Mouse (Mus musculus) lung, adult 2 months (tissue): Measurements from ENCODE around the gene Senp2. TPM values are rescaled to one million over a fixed set of nuclear protein-coding genes. Genes with fewer than 3 reads are reported as not detected.
A peak's percentile ranks its signal among the peaks of the same experiment; 100 is the strongest.

Source experiments
- DNase-seq: peaks from one replicate; pipeline ENCODE4 v3.0.0; 2022
- H3K4me1 ChIP-seq: fragments of 200-500 bp; 2 replicates; pipeline ENCODE4 v1.6.1; 2011; ENCODE audit warnings: low read length; ENCODE audit not compliant: control insufficient read depth, insufficient read depth
- H3K4me3 ChIP-seq: fragments of 200-500 bp; replicated peaks from 2 replicates; pipeline ENCODE3; 2011; ENCODE audit warnings: low read depth, mild to moderate bottlenecking, control low read depth, low read length; ENCODE audit errors: extremely low read depth
- CTCF ChIP-seq: fragments of 200-500 bp; IDR thresholded peaks from 2 replicates; pipeline ENCODE4 v1.5.1; 2011; ENCODE audit warnings: mild to moderate bottlenecking, low read length, control low read depth; ENCODE audit not compliant: insufficient read depth
- POLR2A ChIP-seq: fragments of 200-500 bp; IDR thresholded peaks from 2 replicates; pipeline ENCODE4 v1.6.1; 2011; ENCODE audit warnings: low read depth, mild to moderate bottlenecking, control low read depth, low read length, borderline replicate concordance; ENCODE audit errors: extremely low read depth
- WGBS: fragments of 180-500 bp; shearing (Covaris S2); methylation state at CpG from one replicate; pipeline ENCODE4 v1.1.7; 2018; 5-methylcytosine and 5-hydroxymethylcytosine counted together
- polyA plus RNA-seq: library from polyadenylated mRNA; depleted of rRNA; stranded (reverse); fragments of >200 nt; gene quantifications from 2 replicates; pipeline ENCODE4 v1.2.3, GENCODE M21; 2012; rRNA removed

Senp2 gene
- polyA plus RNA-seq, 1 experiment: 13.7 TPM

DNA sequence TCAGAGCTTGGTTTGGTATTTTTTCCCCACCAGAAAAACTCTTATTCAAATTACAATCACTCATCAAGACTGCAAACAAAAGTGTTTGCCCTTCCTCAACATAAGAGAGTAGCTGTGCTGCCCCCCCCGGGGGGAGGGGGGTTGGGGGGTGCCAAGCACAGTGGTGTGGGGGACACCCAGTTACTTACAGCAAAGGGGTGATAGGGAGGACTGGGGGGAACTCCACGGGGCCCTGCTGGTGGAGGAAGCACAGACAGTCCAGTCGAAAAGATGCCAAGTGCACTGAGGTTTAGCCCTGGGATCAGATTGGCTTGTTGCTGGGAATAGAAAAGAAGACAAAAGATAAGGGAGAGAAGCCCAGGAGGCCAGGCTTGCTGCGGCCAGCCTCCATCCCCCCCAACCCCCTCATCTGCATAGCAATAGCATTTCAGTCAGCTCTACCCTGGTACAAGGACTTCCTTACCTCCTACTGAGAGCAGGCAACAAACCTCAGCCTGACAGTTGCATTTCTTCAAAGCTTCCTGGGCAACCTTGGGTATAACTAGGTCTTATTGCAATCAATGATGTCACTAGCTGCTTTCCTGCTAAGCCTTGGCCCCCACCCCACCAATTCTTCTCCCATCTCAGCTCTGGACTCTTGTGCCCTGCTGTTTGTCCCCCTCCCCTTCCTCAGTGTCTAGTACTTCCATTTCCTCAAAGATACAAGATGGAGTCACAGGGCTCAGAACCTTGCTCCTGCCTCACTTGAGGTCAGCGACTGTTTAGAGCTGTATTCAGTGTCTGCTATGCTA, 66.7 kb downstream of the Senp2 start:
- Histone ChIP-seq H3K4me1 (no peaks in the 10 kb centered on the region), H3K4me3 (no peak overlapping the region)
- WGBS: 41% methylated on average over 5 of the region's 5 CpGs
- peak; percentile 14 for DNase-seq
- TF ChIP-seq CTCF: no peak
- TF ChIP-seq POLR2A: no peak

DNA sequence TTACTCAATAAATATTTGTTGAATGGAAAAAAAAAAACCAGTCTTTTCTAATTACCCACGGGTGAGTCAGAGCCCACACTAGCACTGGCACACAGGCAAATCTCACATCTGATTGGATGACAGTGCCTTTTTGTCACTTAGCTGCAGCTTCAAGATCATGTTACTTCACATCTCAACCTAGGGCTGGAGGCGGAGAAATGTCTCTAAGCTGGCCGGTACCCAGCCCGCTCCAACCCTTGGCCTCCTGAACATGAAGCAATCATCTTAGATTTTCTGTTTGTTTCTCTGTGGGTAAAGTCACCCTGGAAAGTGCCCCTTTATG, 67.3 kb downstream of the Senp2 start:
- no peaks in the 10 kb centered on the region for H3K4me1 ChIP-seq
- H3K4me3 ChIP-seq: no peak overlapping the region
- peak; percentile 32 for DNase-seq
- TF ChIP-seq CTCF (no peak), POLR2A (no peak)
- WGBS: 38% methylated on average over 4 of the region's 4 CpGs

DNA sequence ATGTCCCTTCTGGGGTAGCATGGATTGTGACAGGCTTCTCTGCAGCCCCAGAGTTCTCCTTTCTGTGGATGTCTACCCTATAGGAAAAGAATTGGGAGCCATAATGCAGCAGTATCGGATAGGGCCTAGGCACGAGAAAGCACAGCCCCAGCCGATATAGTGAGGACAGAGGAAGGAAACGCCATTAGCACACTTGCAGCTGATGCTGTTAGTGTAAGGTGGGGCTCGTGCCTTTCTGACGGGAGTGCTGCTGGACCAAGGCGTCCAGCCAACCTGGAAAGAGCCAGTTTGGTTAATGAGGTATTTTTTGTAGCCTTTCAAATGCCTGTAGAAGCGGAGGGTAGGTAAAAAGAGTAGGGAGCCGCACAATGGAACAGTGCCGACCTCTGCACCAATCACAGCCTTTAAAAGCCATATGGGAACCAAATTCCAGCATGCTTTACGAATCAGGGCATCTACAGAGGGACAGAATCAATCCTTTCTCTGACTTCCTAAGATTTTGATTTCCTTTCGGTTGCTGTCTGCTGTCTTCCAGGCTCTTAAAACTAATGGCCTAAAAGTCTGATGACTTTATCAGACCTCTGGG, 70.9 kb downstream of the Senp2 start:
- TF ChIP-seq POLR2A: no peak
- TF ChIP-seq CTCF: no peak
- DNase-seq: no peak
- no peaks in the 10 kb centered on the region for H3K4me1 ChIP-seq
- WGBS: 72% methylated on average over 12 of the region's 12 CpGs
- H3K4me3 ChIP-seq: no peak overlapping the region

DNA sequence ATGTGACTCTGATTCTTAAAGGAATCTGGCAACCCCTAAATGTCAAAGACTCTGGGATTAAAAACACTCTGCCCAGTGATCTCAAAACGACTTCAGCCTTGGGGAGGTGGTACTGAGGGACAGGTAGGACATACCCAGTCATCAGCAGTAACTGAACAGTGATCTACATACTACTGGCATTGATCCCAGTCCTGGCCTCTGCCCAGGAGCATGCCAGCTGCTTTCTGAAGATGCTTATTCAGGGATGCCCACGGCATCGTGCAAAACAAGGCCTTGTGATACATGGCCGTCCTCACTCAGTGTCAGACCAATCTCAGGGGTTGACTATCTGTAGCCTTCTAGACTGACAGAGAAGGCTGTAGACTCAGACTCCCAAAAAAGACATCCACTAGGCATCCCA, 76.1 kb downstream of the Senp2 start:
- no peak for TF ChIP-seq CTCF
- no peak for TF ChIP-seq POLR2A

DNA sequence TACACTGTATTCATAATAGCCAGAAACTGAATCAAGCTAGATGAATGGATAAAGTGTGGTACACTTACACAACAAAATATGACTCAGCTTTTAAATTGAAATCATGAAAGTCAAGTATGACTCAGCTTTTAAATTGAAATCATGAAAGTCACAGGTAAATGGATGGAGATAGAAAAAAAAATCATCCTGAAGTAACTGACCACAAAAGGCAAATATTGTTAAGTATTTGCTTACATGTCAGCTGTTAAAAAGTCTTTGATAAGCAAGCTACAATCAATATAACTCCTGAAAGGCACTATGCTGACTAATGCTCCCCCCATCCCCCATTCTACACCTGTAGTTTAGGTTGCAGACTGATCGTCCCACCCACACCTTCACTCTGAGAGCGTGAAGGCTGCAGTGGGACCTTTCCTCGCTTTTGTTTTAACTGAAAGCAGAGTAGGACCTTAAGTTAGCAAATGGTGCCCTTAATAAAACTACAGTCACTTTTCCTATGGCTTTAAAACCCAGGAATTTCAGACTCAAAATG, 82.0 kb downstream of the Senp2 start:
- WGBS: 68% methylated on average over 3 of the region's 3 CpGs
- DNase-seq: no peak
- Histone ChIP-seq H3K4me1 (no peaks in the 10 kb centered on the region), H3K4me3 (no peak overlapping the region)
- TF ChIP-seq CTCF (no peak), POLR2A (no peak)

More for the DNA sequence above, 76.1 kb downstream of the Senp2 start:
- WGBS: 81% methylated on average over 4 of the region's 4 CpGs
- no peak overlapping the region for H3K4me3 ChIP-seq
- no peak for DNase-seq
- no peaks in the 10 kb centered on the region for H3K4me1 ChIP-seq

DNA sequence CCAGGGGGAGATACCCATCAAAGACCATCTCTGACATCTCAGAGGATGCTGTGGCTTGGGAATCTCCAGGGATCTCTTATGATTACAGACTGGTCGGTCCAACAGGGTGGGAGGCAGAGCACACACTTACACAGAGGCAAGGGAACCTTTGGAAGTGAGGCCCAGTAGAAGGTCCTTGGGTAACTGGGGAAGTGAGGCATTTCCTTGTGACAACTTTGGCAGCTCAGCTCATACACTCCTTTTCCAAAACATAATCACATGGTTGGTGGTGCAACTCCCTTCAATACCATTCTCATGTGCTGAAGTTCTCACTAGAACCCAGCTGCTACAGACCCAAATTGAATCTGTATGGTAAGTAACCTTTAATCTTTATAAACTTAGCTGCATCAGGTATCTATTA, 86.5 kb downstream of the Senp2 start:
- Histone ChIP-seq H3K4me3 (no peak overlapping the region), H3K4me1 (no peaks in the 10 kb centered on the region)
- no peak for DNase-seq
- TF ChIP-seq CTCF (no peak), POLR2A (no peak)
- WGBS: 75% methylated on average over 1 of the region's 1 CpGs

DNA sequence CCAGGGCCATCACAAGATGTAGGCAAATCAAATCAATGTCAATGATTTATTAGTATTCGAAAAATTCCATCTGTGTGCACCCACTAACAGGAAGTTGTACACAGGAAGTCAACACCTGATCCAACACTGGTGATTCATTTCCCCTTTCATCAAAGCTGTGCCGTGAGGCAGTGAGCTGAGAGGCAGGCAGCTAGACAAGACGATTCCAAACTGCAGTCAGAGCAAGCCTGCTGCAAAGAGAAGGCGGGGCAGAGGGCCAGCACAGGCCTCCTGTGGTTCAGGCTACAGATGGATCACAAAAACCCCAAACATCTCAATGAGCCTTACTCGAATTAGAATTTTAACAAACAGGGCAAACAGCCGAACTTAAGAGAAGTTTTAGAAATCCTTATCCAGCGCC, 88.4 kb downstream of the Senp2 start:
- Histone ChIP-seq H3K4me3 (no peak overlapping the region), H3K4me1 (no peaks in the 10 kb centered on the region)
- WGBS: 45% methylated on average over 7 of the region's 7 CpGs
- no peak for TF ChIP-seq CTCF
- no peak for TF ChIP-seq POLR2A
- no peak for DNase-seq

Other genes with a start within 250 kb of the Senp2 start
- 3.0 and 4.3 TPM in 2 replicates for gene Ehhadh, start 221.7 kb upstream of the Senp2 start, polyA plus RNA-seq
- gene Map3k13, start 215.1 kb upstream of the Senp2 start, polyA plus RNA-seq: 1.5 and 1.8 TPM in 2 replicates
- 15.3 and 19.1 TPM in 2 replicates for gene Tmem41a, start 61.9 kb upstream of the Senp2 start, polyA plus RNA-seq
- gene Liph, start 13.8 kb upstream of the Senp2 start, polyA plus RNA-seq: 16.5 and 23.6 TPM in 2 replicates
- 3.4 and 5.0 TPM in 2 replicates for gene Igf2bp2, start 153.8 kb downstream of the Senp2 start, polyA plus RNA-seq